Mouse (Mus musculus) hindbrain, embryonic 14.5 days (tissue): ENCODE data around the gene Ewsr1. TPM values are rescaled to one million over a fixed set of nuclear protein-coding genes. Genes with fewer than 3 reads are reported as not detected.

Experiments used
- ATAC-seq: fragments of 200-750 bp; cut with Nextera tagmentation; 2 replicates; pipeline ENCODE4 v1.8.0; 2017; ENCODE audit warnings: moderate number of reproducible peaks, mild to moderate bottlenecking, moderate TSS enrichment, moderate library complexity; ENCODE audit not compliant: low FRiP score
- DNase-seq: peaks from one replicate; pipeline ENCODE4 v3.0.0-alpha.2; 2015; ENCODE audit warnings: low spot score
- H3K27ac ChIP-seq: fragments of 300-500 bp; sonication (generic); 2 replicates; pipeline ENCODE4 v1.5.1; 2014; ENCODE audit warnings: mild to moderate bottlenecking, moderate library complexity
- H3K27me3 ChIP-seq: fragments of 300-500 bp; sonication (generic); 2 replicates; pipeline ENCODE4 v1.6.1; 2014; ENCODE audit warnings: mild to moderate bottlenecking, low read length, mixed read lengths; ENCODE audit not compliant: control insufficient read depth, insufficient read depth
- H3K36me3 ChIP-seq: fragments of 300-500 bp; sonication (generic); replicated peaks from 2 replicates; pipeline ENCODE4 v1.6.1; 2014; ENCODE audit not compliant: control insufficient read depth, insufficient read depth
- H3K4me1 ChIP-seq: fragments of 300-500 bp; sonication (generic); replicated peaks from 2 replicates; pipeline ENCODE4 v1.6.1; 2014; ENCODE audit warnings: antibody characterized with exemption, low read length, mixed read lengths; ENCODE audit not compliant: control insufficient read depth, insufficient read depth
- H3K4me2 ChIP-seq: fragments of 300-500 bp; sonication (generic); replicated peaks from 2 replicates; pipeline ENCODE4 v1.6.1; 2014; ENCODE audit warnings: mild to moderate bottlenecking, moderate library complexity
- H3K4me3 ChIP-seq: fragments of 300-500 bp; sonication (generic); replicated peaks from 2 replicates; pipeline ENCODE4 v1.5.1; 2014; ENCODE audit warnings: mild to moderate bottlenecking, low read length
- H3K9ac ChIP-seq: fragments of 300-500 bp; sonication (generic); 2 replicates; pipeline ENCODE4 v1.6.1; 2014
- H3K9me3 ChIP-seq: fragments of 300-500 bp; sonication (generic); 2 replicates; pipeline ENCODE4 v1.6.1; 2016; ENCODE audit warnings: low read length; ENCODE audit not compliant: control insufficient read depth
- WGBS: fragments of 180-500 bp; shearing (Covaris S2); extraction: QIAGEN DNeasy Blood & Tissue Kit; methylation state at CpG from one replicate; pipeline ENCODE4 v1.1.7; 2014; 5-methylcytosine and 5-hydroxymethylcytosine counted together
- polyA plus RNA-seq: library from polyadenylated mRNA; unstranded; fragments of >200 nt; fragmentation: Nextera tagmentation; extraction: Ambion mirVana; gene quantifications from 2 replicates; pipeline ENCODE4 v1.2.1, GENCODE M21; 2014

Ewsr1 gene
- polyA plus RNA-seq, 1 experiment from 2014 or later: 288 TPM

- Histone ChIP-seq H3K4me1 (no peaks in the 10 kb centered on the region), H3K27me3 (no peaks in the 10 kb centered on the region), H3K9me3 (no peaks in the 10 kb centered on the region), H3K9ac (no peak overlapping the region), H3K36me3 (peaks cover 87% of the 10 kb centered on the region), H3K4me3 (no peak overlapping the region), H3K27ac (no peak overlapping the region), H3K4me2 (no peak overlapping the region)
- DNase-seq: no peak
- no peak for ATAC-seq
These were observed 23.3 kb downstream of the Ewsr1 start for GRCm38 (mm10) chr11:5075760-5076159.

- DNase-seq: no peak
- Histone ChIP-seq H3K9me3 (no peaks in the 10 kb centered on the region), H3K4me1 (no peaks in the 10 kb centered on the region), H3K4me2 (no peak overlapping the region), H3K9ac (no peak overlapping the region), H3K27ac (no peak overlapping the region), H3K36me3 (peaks cover 87% of the 10 kb centered on the region), H3K27me3 (no peaks in the 10 kb centered on the region), H3K4me3 (no peak overlapping the region)
- ATAC-seq: 0 out of 2 replicates have a peak, but pooled peaks have one; percentile 43
- WGBS: 69% methylated on average over 4 of the region's 4 CpGs
These were observed 24.2 kb downstream of the Ewsr1 start for GRCm38 (mm10) chr11:5074882-5075281.

- ATAC-seq: no peak
- peaks cover 57% of the 10 kb centered on the region for H3K36me3 ChIP-seq
- H3K4me3 ChIP-seq: no peak overlapping the region
- peaks cover 15% of the 10 kb centered on the region for H3K4me1 ChIP-seq
- H3K9ac ChIP-seq: no peak overlapping the region
- WGBS: 83% methylated on average over 9 of the region's 9 CpGs
- peaks cover 15% of the 10 kb centered on the region for H3K27me3 ChIP-seq
- H3K9me3 ChIP-seq: no peaks in the 10 kb centered on the region
- DNase-seq: no peak
- no peak overlapping the region for H3K27ac ChIP-seq
- H3K4me2 ChIP-seq: no peak overlapping the region
These were observed 30.7 kb downstream of the Ewsr1 start for GRCm38 (mm10) chr11:5068126-5068971.

GRCm38 (mm10) chr11:5067063-5067462, 32.0 kb downstream of the Ewsr1 start:
- no peak overlapping the region for H3K4me2 ChIP-seq
- no peak overlapping the region for H3K9ac ChIP-seq
- no peaks in the 10 kb centered on the region for H3K9me3 ChIP-seq
- no peak overlapping the region for H3K4me3 ChIP-seq
- ATAC-seq (no peak), DNase-seq (no peak)
- H3K36me3 ChIP-seq: peaks cover 44% of the 10 kb centered on the region
- peaks cover 27% of the 10 kb centered on the region for H3K4me1 ChIP-seq
- no peak overlapping the region for H3K27ac ChIP-seq
- H3K27me3 ChIP-seq: peaks cover 28% of the 10 kb centered on the region

- DNase-seq (peak; percentile 84), ATAC-seq (peak; percentile 87)
- Histone ChIP-seq H3K27me3 (peaks cover 45% of the 10 kb centered on the region), H3K4me2 (peak within 1 kb of the TSS; percentile 71), H3K27ac (peak within 1 kb of the TSS; percentile 27; the same call in 1 of the 2 replicates), H3K9me3 (no peaks in the 10 kb centered on the region), H3K36me3 (peaks cover 29% of the 10 kb centered on the region), H3K4me3 (peak within 1 kb of the TSS; percentile 82), H3K4me1 (peaks cover 39% of the 10 kb centered on the region), H3K9ac (peak within 1 kb of the TSS; percentile 76)
- under 1% methylated on average over 45 of the region's 50 CpGs for WGBS
These were observed 33.8 kb downstream of the Ewsr1 start, which contains the start of gene Gas2l1 for GRCm38 (mm10) chr11:5065056-5065821. Gene Gas2l1, minus strand, starts transcription at chr11:5065327.

- DNase-seq (no peak), ATAC-seq (no peak)
- Histone ChIP-seq H3K4me3 (peak overlapping the region; percentile 82), H3K27ac (0 out of 2 replicates have a peak overlapping the region, but pooled peaks have one; percentile 27), H3K27me3 (peaks cover 53% of the 10 kb centered on the region), H3K36me3 (peaks cover 24% of the 10 kb centered on the region), H3K4me2 (peak overlapping the region; percentile 71), H3K9ac (peak overlapping the region; percentile 76), H3K4me1 (peaks cover 39% of the 10 kb centered on the region), H3K9me3 (no peaks in the 10 kb centered on the region)
- 17% methylated on average over 38 of the region's 38 CpGs for WGBS
These were observed 34.6 kb downstream of the Ewsr1 start for GRCm38 (mm10) chr11:5064282-5065055.

GRCm38 (mm10) chr11:5063561-5064281, 35.3 kb downstream of the Ewsr1 start:
- 54% methylated on average over 31 of the region's 31 CpGs for WGBS

GRCm38 (mm10) chr11:5062860-5063505, 36.1 kb downstream of the Ewsr1 start:
- no peak for DNase-seq
- WGBS: 63% methylated on average over 13 of the region's 13 CpGs
- Histone ChIP-seq H3K27ac (no peak overlapping the region), H3K4me3 (no peak overlapping the region), H3K4me2 (no peak overlapping the region; the same call in 1 of the 2 replicates), H3K4me1 (peaks cover 39% of the 10 kb centered on the region), H3K27me3 (peaks cover 60% of the 10 kb centered on the region), H3K9me3 (no peaks in the 10 kb centered on the region), H3K36me3 (peaks cover 9% of the 10 kb centered on the region), H3K9ac (no peak overlapping the region)
- ATAC-seq: no peak

More at GRCm38 (mm10) chr11:5063561-5064281, 35.3 kb downstream of the Ewsr1 start:
- Histone ChIP-seq H3K4me2 (peak overlapping the region; percentile 71), H3K4me1 (peaks cover 39% of the 10 kb centered on the region), H3K4me3 (peak overlapping the region; percentile 82), H3K9me3 (no peaks in the 10 kb centered on the region), H3K27ac (no peak overlapping the region), H3K36me3 (peaks cover 16% of the 10 kb centered on the region), H3K27me3 (peaks cover 59% of the 10 kb centered on the region), H3K9ac (peak overlapping the region; percentile 76; the same call in 1 of the 2 replicates)
- ATAC-seq (no peak), DNase-seq (no peak)
